Mouse (Mus musculus): Measurements from ENCODE around the gene Stxbp6.
"Not testable (repeated sequence)": the region's sequence is repeated elsewhere in the genome, so short reads cannot be mapped to it uniquely, and the experiment has no call there.

Stxbp6 gene

GRCm38 (mm10) chr12:45074611-45075342 lies at the start of gene Stxbp6:
Gene Stxbp6, minus strand, starts transcription at chr12:45074709.
- in situ Hi-C loops (cut with MboI; ENCODE audit: low pct_unique_long_range_greater_than_20kb in 1 of 2, low sequenced_read_pairs in 2 of 2, unreplicated experiment in 1 of 2), result no loop called here

GRCm38 (mm10) chr12:45102954-45103353 lies 28.4 kb upstream of the Stxbp6 start:
- in situ Hi-C loops (cut with MboI; ENCODE audit: low pct_unique_long_range_greater_than_20kb in 1 of 2, low sequenced_read_pairs in 2 of 2, unreplicated experiment in 1 of 2), result not testable (repeated sequence)

- in situ Hi-C loops (cut with MboI; ENCODE audit: low pct_unique_long_range_greater_than_20kb in 1 of 2, low sequenced_read_pairs in 2 of 2, unreplicated experiment in 1 of 2), result no loop called here
Measured at GRCm38 (mm10) chr12:45093732-45094131, 19.2 kb upstream of the Stxbp6 start.

GRCm38 (mm10) chr12:45092444-45092843 lies 17.9 kb upstream of the Stxbp6 start:
- in situ Hi-C loops (cut with MboI; ENCODE audit: low pct_unique_long_range_greater_than_20kb in 1 of 2, low sequenced_read_pairs in 2 of 2, unreplicated experiment in 1 of 2), result no loop called here

- in situ Hi-C loops (cut with MboI; ENCODE audit: low pct_unique_long_range_greater_than_20kb in 1 of 2, low sequenced_read_pairs in 2 of 2, unreplicated experiment in 1 of 2), result no loop called here
Measured at GRCm38 (mm10) chr12:45083145-45083475, 8.6 kb upstream of the Stxbp6 start.

- in situ Hi-C loops (cut with MboI; ENCODE audit: low pct_unique_long_range_greater_than_20kb in 1 of 2, low sequenced_read_pairs in 2 of 2, unreplicated experiment in 1 of 2), result no loop called here
Measured at GRCm38 (mm10) chr12:45082379-45083144, 8.1 kb upstream of the Stxbp6 start.

- in situ Hi-C loops (cut with MboI; ENCODE audit: low pct_unique_long_range_greater_than_20kb in 1 of 2, low sequenced_read_pairs in 2 of 2, unreplicated experiment in 1 of 2), result no loop called here
Measured at GRCm38 (mm10) chr12:45081617-45082016, 7.1 kb upstream of the Stxbp6 start.

GRCm38 (mm10) chr12:45080753-45081122 lies 6.2 kb upstream of the Stxbp6 start:
- in situ Hi-C loops (cut with MboI; ENCODE audit: low pct_unique_long_range_greater_than_20kb in 1 of 2, low sequenced_read_pairs in 2 of 2, unreplicated experiment in 1 of 2), result no loop called here

- in situ Hi-C loops (cut with MboI; ENCODE audit: low pct_unique_long_range_greater_than_20kb in 1 of 2, low sequenced_read_pairs in 2 of 2, unreplicated experiment in 1 of 2), result no loop called here
Measured at GRCm38 (mm10) chr12:45080036-45080752, 5.7 kb upstream of the Stxbp6 start.

- in situ Hi-C loops (cut with MboI; ENCODE audit: low pct_unique_long_range_greater_than_20kb in 1 of 2, low sequenced_read_pairs in 2 of 2, unreplicated experiment in 1 of 2), result no loop called here
Measured at GRCm38 (mm10) chr12:45075631-45076030, 1.1 kb upstream of the Stxbp6 start.

GRCm38 (mm10) chr12:45074042-45074601 lies 387 bp downstream of the Stxbp6 start:
- in situ Hi-C loops (cut with MboI; ENCODE audit: low pct_unique_long_range_greater_than_20kb in 1 of 2, low sequenced_read_pairs in 2 of 2, unreplicated experiment in 1 of 2), result no loop called here

- in situ Hi-C loops (cut with MboI; ENCODE audit: low pct_unique_long_range_greater_than_20kb in 1 of 2, low sequenced_read_pairs in 2 of 2, unreplicated experiment in 1 of 2), result no loop called here
Measured at GRCm38 (mm10) chr12:45073331-45074041, 1.0 kb downstream of the Stxbp6 start.

GRCm38 (mm10) chr12:45072185-45072584 lies 2.3 kb downstream of the Stxbp6 start:
- in situ Hi-C loops (cut with MboI; ENCODE audit: low pct_unique_long_range_greater_than_20kb in 1 of 2, low sequenced_read_pairs in 2 of 2, unreplicated experiment in 1 of 2), result no loop called here

- in situ Hi-C loops (cut with MboI; ENCODE audit: low pct_unique_long_range_greater_than_20kb in 1 of 2, low sequenced_read_pairs in 2 of 2, unreplicated experiment in 1 of 2), result no loop called here
Measured at GRCm38 (mm10) chr12:45070186-45070585, 4.3 kb downstream of the Stxbp6 start.

GRCm38 (mm10) chr12:45068145-45068754 lies 6.3 kb downstream of the Stxbp6 start:
- in situ Hi-C loops (cut with MboI; ENCODE audit: low pct_unique_long_range_greater_than_20kb in 1 of 2, low sequenced_read_pairs in 2 of 2, unreplicated experiment in 1 of 2), result no loop called here

- in situ Hi-C loops (cut with MboI; ENCODE audit: low pct_unique_long_range_greater_than_20kb in 1 of 2, low sequenced_read_pairs in 2 of 2, unreplicated experiment in 1 of 2), result no loop called here
Measured at GRCm38 (mm10) chr12:45067686-45068085, 6.8 kb downstream of the Stxbp6 start.

GRCm38 (mm10) chr12:45067047-45067685 lies 7.3 kb downstream of the Stxbp6 start:
- in situ Hi-C loops (cut with MboI; ENCODE audit: low pct_unique_long_range_greater_than_20kb in 1 of 2, low sequenced_read_pairs in 2 of 2, unreplicated experiment in 1 of 2), result no loop called here

GRCm38 (mm10) chr12:45063606-45064005 lies 10.9 kb downstream of the Stxbp6 start:
- in situ Hi-C loops (cut with MboI; ENCODE audit: low pct_unique_long_range_greater_than_20kb in 1 of 2, low sequenced_read_pairs in 2 of 2, unreplicated experiment in 1 of 2), result no loop called here

Data from mouse embryonic stem cell (cell line).